Mouse (Mus musculus) heart, postnatal 0 days (tissue): Measurements from ENCODE around the gene Cyth1. TPM values are rescaled to one million over a fixed set of nuclear protein-coding genes. Genes with fewer than 3 reads are reported as not detected.

Experiments used
- ATAC-seq: fragments of 200-750 bp; cut with Nextera tagmentation; 2 replicates; pipeline ENCODE4 v1.8.0; 2017; ENCODE audit warnings: low read depth, moderate number of reproducible peaks, moderate library complexity; ENCODE audit not compliant: insufficient read depth
- DNase-seq: peaks from one replicate; pipeline ENCODE4 v3.0.0-alpha.2; 2016; ENCODE audit warnings: low spot score
- H3K27ac ChIP-seq: fragments of 300-500 bp; sonication (generic); 2 replicates; pipeline ENCODE4 v1.5.1; 2014; ENCODE audit warnings: low read depth, mild to moderate bottlenecking
- H3K27me3 ChIP-seq: fragments of 300-500 bp; sonication (generic); 2 replicates; pipeline ENCODE4 v1.6.1; 2014; ENCODE audit warnings: low read length, mixed read lengths; ENCODE audit not compliant: control insufficient read depth, insufficient read depth
- H3K36me3 ChIP-seq: fragments of 300-500 bp; sonication (generic); replicated peaks from 2 replicates; pipeline ENCODE4 v1.6.1; 2014; ENCODE audit warnings: low read length, mixed read lengths; ENCODE audit not compliant: control insufficient read depth, insufficient read depth
- H3K4me1 ChIP-seq: fragments of 300-500 bp; sonication (generic); 2 replicates; pipeline ENCODE4 v1.6.1; 2014; ENCODE audit warnings: antibody characterized with exemption; ENCODE audit not compliant: control insufficient read depth, insufficient read depth
- H3K4me2 ChIP-seq: fragments of 300-500 bp; sonication (generic); 2 replicates; pipeline ENCODE4 v1.6.1; 2014; ENCODE audit warnings: low read depth, mild to moderate bottlenecking, low read length, moderate library complexity
- H3K4me3 ChIP-seq: fragments of 300-500 bp; sonication (generic); 2 replicates; pipeline ENCODE4 v1.5.1; 2014; ENCODE audit warnings: low read depth, low read length
- H3K9ac ChIP-seq: fragments of 300-500 bp; sonication (generic); replicated peaks from 2 replicates; pipeline ENCODE4 v1.6.1; 2014; ENCODE audit warnings: low read depth, low read length, mixed read lengths
- H3K9me3 ChIP-seq: fragments of 300-500 bp; sonication (generic); replicated peaks from 2 replicates; pipeline ENCODE4 v1.6.1; 2016; ENCODE audit warnings: low read length; ENCODE audit not compliant: control insufficient read depth
- CTCF ChIP-seq: IDR thresholded peaks from 2 replicates; pipeline ENCODE4 v1.5.1; 2016; ENCODE audit warnings: antibody characterized with exemption, control low read depth, low read depth
- EP300 ChIP-seq: IDR thresholded peaks from 2 replicates; pipeline ENCODE4 v1.6.1; 2016; ENCODE audit warnings: antibody characterized with exemption, low read depth
- WGBS: fragments of 180-500 bp; shearing (Covaris S2); extraction: QIAGEN DNeasy Blood & Tissue Kit; methylation state at CpG from one replicate; pipeline ENCODE4 v1.1.7; 2014; 5-methylcytosine and 5-hydroxymethylcytosine counted together
- polyA plus RNA-seq: library from polyadenylated mRNA; unstranded; fragments of >200 nt; fragmentation: Nextera tagmentation; extraction: Ambion mirVana; gene quantifications from 2 replicates; pipeline ENCODE4 v1.2.1, GENCODE M21; 2015
- total RNA-seq: library from RNA; depleted of rRNA; stranded (reverse); fragments of >200 nt; gene quantifications from 2 replicates; pipeline ENCODE4 v1.2.3, GENCODE M21; 2014; ENCODE audit warnings: low replicate concordance

Gene Cyth1
- total and polyA plus RNA-seq, 2 experiments from 2014 or later: 21.4 to 50.1 TPM

DNA sequence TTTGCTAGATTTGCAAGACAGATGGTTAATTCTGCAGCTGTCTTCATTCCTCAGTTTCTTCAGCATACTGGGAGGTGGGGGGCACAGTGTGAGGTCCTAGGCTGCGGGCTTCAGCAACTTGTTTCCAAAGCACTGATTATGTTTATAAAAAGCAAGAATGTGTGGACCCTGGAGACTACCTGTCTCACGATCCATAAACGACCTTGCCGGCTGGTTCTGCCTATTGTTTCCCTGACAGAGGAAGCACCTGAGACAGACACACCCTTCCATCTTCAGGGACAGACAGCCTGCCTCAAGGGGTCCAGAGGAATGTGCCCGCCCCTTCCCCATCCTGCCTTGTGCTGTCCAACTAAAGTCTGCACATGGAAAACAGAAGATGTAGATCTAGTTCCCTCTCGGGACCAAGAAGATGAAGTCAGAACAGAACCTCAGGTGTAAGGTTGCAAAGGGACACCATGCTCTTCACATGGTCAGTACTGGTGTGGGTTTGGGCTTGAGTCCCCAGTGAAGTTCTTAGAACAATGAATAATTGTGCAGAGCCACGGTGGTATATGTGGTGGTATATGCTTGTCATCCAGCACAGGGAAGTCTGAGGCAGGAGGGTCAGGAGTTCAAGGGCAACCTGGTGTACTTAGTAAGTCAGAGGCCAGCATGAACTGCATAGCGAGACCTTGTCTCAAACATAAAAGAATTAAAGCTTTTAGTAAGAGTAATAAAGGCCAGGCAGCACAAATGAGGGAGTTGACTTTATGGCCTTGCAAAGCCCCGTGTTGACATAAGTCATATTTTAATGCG, 107.4 kb downstream of the Cyth1 start:
- Histone ChIP-seq H3K4me2 (no peak overlapping the region), H3K27me3 (no peaks in the 10 kb centered on the region), H3K9me3 (no peaks in the 10 kb centered on the region; the same call in 1 of the 2 replicates), H3K4me1 (peaks cover 6% of the 10 kb centered on the region; the same call in 1 of the 2 replicates), H3K27ac (no peak overlapping the region), H3K4me3 (no peak overlapping the region), H3K36me3 (no peaks in the 10 kb centered on the region), H3K9ac (no peak overlapping the region)
- TF ChIP-seq EP300: no peak
- no peak for TF ChIP-seq CTCF
- WGBS: 65% methylated on average over 10 of the region's 10 CpGs
- DNase-seq (no peak), ATAC-seq (no peak)

DNA sequence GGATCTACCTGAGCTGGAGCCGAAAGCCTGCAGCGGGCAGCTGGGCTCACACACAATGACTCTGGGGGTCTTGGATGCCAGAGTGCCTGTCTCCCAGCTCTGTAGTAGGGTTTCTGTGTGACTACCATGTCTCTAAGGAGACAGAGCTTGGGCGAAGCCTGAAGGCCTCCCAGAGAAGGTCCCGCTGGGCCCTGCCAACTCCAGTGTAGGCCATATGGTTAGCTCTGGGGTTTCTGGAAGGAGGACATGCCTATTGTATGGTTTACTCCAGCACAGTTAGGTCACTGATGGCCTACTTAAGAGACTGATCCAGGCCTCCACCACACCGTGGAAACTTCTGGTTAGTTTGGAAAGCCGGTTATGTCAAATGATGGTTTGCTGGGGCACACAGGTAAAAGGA, 110.0 kb downstream of the Cyth1 start:
- no peak overlapping the region for H3K27ac ChIP-seq
- TF ChIP-seq EP300 (no peak), CTCF (no peak)
- WGBS: 95% methylated on average over 6 of the region's 6 CpGs
- no peak overlapping the region for H3K4me3 ChIP-seq
- H3K36me3 ChIP-seq: no peaks in the 10 kb centered on the region
- no peaks in the 10 kb centered on the region for H3K27me3 ChIP-seq
- H3K4me1 ChIP-seq: peaks cover 14% of the 10 kb centered on the region
- no peak overlapping the region for H3K4me2 ChIP-seq
- ATAC-seq (no peak), DNase-seq (no peak)
- H3K9me3 ChIP-seq: no peaks in the 10 kb centered on the region; the same call in 1 of the 2 replicates
- no peak overlapping the region for H3K9ac ChIP-seq

DNA sequence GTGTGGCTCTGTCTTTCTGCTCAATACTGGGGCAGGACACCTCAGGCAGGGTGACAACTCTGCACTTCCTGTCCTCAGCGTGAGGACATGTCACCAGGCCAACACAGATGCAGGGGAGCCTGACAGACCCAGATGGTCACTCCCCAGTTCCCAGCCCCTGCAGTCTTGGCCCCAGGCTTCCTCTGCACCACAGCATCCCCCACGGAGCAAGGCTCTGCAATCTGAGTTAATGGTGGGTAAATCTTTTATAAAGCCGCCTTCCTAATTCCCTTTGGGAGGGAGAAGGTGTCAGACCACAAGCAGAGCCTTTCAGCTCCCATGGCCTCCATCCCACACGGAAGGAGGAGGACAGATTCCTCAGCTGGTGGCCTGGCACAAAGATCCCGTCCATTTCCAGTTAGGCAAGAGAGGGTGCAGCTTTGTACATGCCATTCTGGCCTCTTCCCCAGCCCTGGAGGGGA, 112.2 kb downstream of the Cyth1 start:
- peaks cover 16% of the 10 kb centered on the region for H3K4me1 ChIP-seq
- H3K9ac ChIP-seq: no peak overlapping the region
- no peaks in the 10 kb centered on the region for H3K36me3 ChIP-seq
- TF ChIP-seq CTCF (no peak), EP300 (no peak)
- no peaks in the 10 kb centered on the region; the same call in 1 of the 2 replicates for H3K9me3 ChIP-seq
- no peak overlapping the region for H3K27ac ChIP-seq
- no peaks in the 10 kb centered on the region for H3K27me3 ChIP-seq
- H3K4me2 ChIP-seq: no peak overlapping the region
- H3K4me3 ChIP-seq: no peak overlapping the region
- DNase-seq: no peak
- no peak for ATAC-seq
- WGBS: 33% methylated on average over 5 of the region's 5 CpGs

DNA sequence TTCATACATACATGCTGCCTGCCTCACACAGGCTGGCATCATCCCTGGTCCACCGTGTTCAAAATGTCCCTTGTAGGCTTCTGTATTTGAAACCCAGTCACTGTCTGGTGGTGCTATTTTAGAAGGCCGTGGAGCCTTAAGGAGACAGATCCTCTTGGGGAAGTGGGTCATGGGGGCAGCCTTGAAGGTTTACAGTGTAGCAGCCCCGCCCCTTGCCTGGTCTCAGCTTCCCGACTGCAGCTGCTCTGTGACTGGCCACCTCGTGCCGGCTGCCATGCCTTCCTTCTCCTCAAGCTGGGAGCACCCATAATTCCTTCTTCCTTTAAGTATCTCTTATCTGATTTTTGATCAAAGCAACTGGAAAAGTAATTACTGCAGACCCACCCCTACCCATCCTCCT, 113.1 kb downstream of the Cyth1 start:
- no peaks in the 10 kb centered on the region; the same call in 1 of the 2 replicates for H3K9me3 ChIP-seq
- no peak for ATAC-seq
- no peaks in the 10 kb centered on the region for H3K27me3 ChIP-seq
- no peak for DNase-seq
- peaks cover 16% of the 10 kb centered on the region for H3K4me1 ChIP-seq
- no peak overlapping the region for H3K4me3 ChIP-seq
- WGBS: 53% methylated on average over 6 of the region's 6 CpGs
- TF ChIP-seq EP300 (no peak), CTCF (no peak)
- H3K9ac ChIP-seq: no peak overlapping the region
- no peak overlapping the region for H3K4me2 ChIP-seq
- H3K36me3 ChIP-seq: no peaks in the 10 kb centered on the region
- no peak overlapping the region for H3K27ac ChIP-seq

DNA sequence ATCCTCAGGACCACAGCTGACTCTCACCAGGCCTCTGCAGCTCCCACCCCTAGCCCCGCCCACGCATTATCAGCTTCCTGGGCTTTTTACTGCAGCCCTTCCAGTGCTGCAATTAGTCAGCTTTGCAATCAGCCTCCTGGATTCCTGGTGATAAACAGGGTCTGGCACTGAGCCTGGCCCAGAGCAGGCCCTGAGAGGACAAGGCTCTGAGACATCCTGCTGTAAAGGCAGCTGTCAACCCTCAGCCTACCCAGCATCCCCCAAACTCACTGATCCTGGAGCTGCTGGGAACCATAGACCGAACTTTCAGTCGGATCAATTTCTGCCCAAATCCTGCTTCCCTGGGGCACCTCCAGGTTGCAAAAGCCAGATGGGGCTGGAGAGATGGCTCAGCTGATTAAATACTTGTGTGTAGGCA, 114.6 kb downstream of the Cyth1 start:
- peak; percentile 50 for ATAC-seq
- H3K9ac ChIP-seq: no peak overlapping the region
- H3K36me3 ChIP-seq: no peaks in the 10 kb centered on the region
- H3K27ac ChIP-seq: 0 out of 2 replicates have a peak overlapping the region, but pooled peaks have one; percentile 26
- WGBS: 30% methylated on average over 4 of the region's 4 CpGs
- TF ChIP-seq CTCF (no peak), EP300 (no peak)
- no peaks in the 10 kb centered on the region; the same call in 1 of the 2 replicates for H3K9me3 ChIP-seq
- no peak overlapping the region for H3K4me3 ChIP-seq
- no peak overlapping the region for H3K4me2 ChIP-seq
- H3K4me1 ChIP-seq: peaks cover 16% of the 10 kb centered on the region
- no peak for DNase-seq
- no peaks in the 10 kb centered on the region for H3K27me3 ChIP-seq
